Mouse (Mus musculus) lung, embryonic 16.5 days (tissue): Measurements from ENCODE around the gene Lpar6. TPM values are rescaled to one million over a fixed set of nuclear protein-coding genes. Genes with fewer than 3 reads are reported as not detected.

ENCODE experiments used
- ATAC-seq: fragments of 200-750 bp; cut with Nextera tagmentation; 2 replicates; pipeline ENCODE4 v1.8.0; 2017; ENCODE audit warnings: low read depth, mild to moderate bottlenecking, moderate library complexity
- H3K27ac ChIP-seq: fragments of 300-500 bp; sonication (generic); 2 replicates; pipeline ENCODE4 v1.5.1; 2014; ENCODE audit warnings: mild to moderate bottlenecking, control low read depth, low read length
- H3K27me3 ChIP-seq: fragments of 300-500 bp; sonication (generic); 2 replicates; pipeline ENCODE4 v1.6.1; 2014; ENCODE audit warnings: low read depth, low read length, mixed read lengths; ENCODE audit not compliant: control insufficient read depth, insufficient read depth
- H3K36me3 ChIP-seq: fragments of 300-500 bp; sonication (generic); 2 replicates; pipeline ENCODE4 v1.6.1; 2014; ENCODE audit warnings: low read length; ENCODE audit not compliant: control insufficient read depth, insufficient read depth
- H3K4me1 ChIP-seq: fragments of 300-500 bp; sonication (generic); replicated peaks from 2 replicates; pipeline ENCODE4 v1.6.1; 2014; ENCODE audit warnings: low read length, mixed read lengths; ENCODE audit not compliant: control insufficient read depth, insufficient read depth
- H3K4me2 ChIP-seq: fragments of 300-500 bp; sonication (generic); 2 replicates; pipeline ENCODE4 v1.6.1; 2014; ENCODE audit warnings: low read depth, low read length, control low read depth
- H3K4me3 ChIP-seq: fragments of 300-500 bp; sonication (generic); 2 replicates; pipeline ENCODE4 v1.5.1; 2014; ENCODE audit warnings: mild to moderate bottlenecking, low read length, control low read depth
- H3K9ac ChIP-seq: fragments of 300-500 bp; sonication (generic); 2 replicates; pipeline ENCODE4 v1.6.1; 2014; ENCODE audit warnings: low read length, control low read depth
- H3K9me3 ChIP-seq: fragments of 300-500 bp; sonication (generic); 2 replicates; pipeline ENCODE4 v1.6.1; 2016; ENCODE audit warnings: low read length; ENCODE audit not compliant: control insufficient read depth
- WGBS: fragments of 180-500 bp; shearing (Covaris S2); extraction: QIAGEN DNeasy Blood & Tissue Kit; methylation state at CpG from one replicate; pipeline ENCODE4 v1.1.7; 2014; 5-methylcytosine and 5-hydroxymethylcytosine counted together
- polyA plus RNA-seq: library from polyadenylated mRNA; unstranded; fragments of >200 nt; fragmentation: Nextera tagmentation; extraction: Ambion mirVana; gene quantifications from 2 replicates; pipeline ENCODE4 v1.2.1, GENCODE M21; 2015

The Lpar6 gene
- polyA plus RNA-seq, 1 experiment from 2014 or later, result 13.7 TPM

- ATAC-seq, result no peak
- Histone ChIP-seq H3K36me3 (no peaks in the 10 kb centered on the region), H3K4me1 (peaks cover 13% of the 10 kb centered on the region), H3K27ac (no peak overlapping the region), H3K27me3 (no peaks in the 10 kb centered on the region), H3K9ac (no peak overlapping the region), H3K4me3 (no peak overlapping the region), H3K4me2 (no peak overlapping the region), H3K9me3 (no peaks in the 10 kb centered on the region)
- 47% methylated on average over 2 of the region's 2 CpGs for WGBS
Observed at GRCm38 (mm10) chr14:73252276-73252675, 14.6 kb downstream of the Lpar6 start.

- peaks cover 21% of the 10 kb centered on the region for H3K4me1 ChIP-seq
- ATAC-seq, result peak; percentile 79
- WGBS, result 34% methylated on average over 6 of the region's 6 CpGs
- H3K27ac ChIP-seq, result peak overlapping the region; percentile 63; the same call in 1 of the 2 replicates
- H3K27me3 ChIP-seq, result no peaks in the 10 kb centered on the region
- no peak overlapping the region for H3K4me3 ChIP-seq
- H3K4me2 ChIP-seq, result no peak overlapping the region
- no peaks in the 10 kb centered on the region for H3K36me3 ChIP-seq
- H3K9me3 ChIP-seq, result no peaks in the 10 kb centered on the region
- H3K9ac ChIP-seq, result no peak overlapping the region
Observed at GRCm38 (mm10) chr14:73253453-73254251, 16.0 kb downstream of the Lpar6 start.

- Histone ChIP-seq H3K36me3 (no peaks in the 10 kb centered on the region), H3K9me3 (no peaks in the 10 kb centered on the region), H3K9ac (no peak overlapping the region), H3K4me3 (no peak overlapping the region), H3K27me3 (no peaks in the 10 kb centered on the region), H3K4me1 (peaks cover 21% of the 10 kb centered on the region), H3K4me2 (no peak overlapping the region), H3K27ac (no peak overlapping the region)
- 77% methylated on average over 4 of the region's 4 CpGs for WGBS
- no peak for ATAC-seq
Observed at GRCm38 (mm10) chr14:73254412-73254811, 16.7 kb downstream of the Lpar6 start.

GRCm38 (mm10) chr14:73255426-73255970 lies 17.8 kb downstream of the Lpar6 start:
- no peak overlapping the region for H3K9ac ChIP-seq

GRCm38 (mm10) chr14:73257348-73257747 lies 19.7 kb downstream of the Lpar6 start:
- H3K4me3 ChIP-seq, result no peak overlapping the region
- H3K4me1 ChIP-seq, result peaks cover 19% of the 10 kb centered on the region
- no peak for ATAC-seq
- H3K9me3 ChIP-seq, result peaks cover 4% of the 10 kb centered on the region; the same call in 1 of the 2 replicates
- peaks cover 4% of the 10 kb centered on the region for H3K36me3 ChIP-seq
- H3K9ac ChIP-seq, result no peak overlapping the region
- H3K27me3 ChIP-seq, result no peaks in the 10 kb centered on the region
- peak overlapping the region; percentile 41; the same call in 1 of the 2 replicates for H3K27ac ChIP-seq
- WGBS, result 50% methylated on average over 7 of the region's 7 CpGs
- no peak overlapping the region for H3K4me2 ChIP-seq

More at GRCm38 (mm10) chr14:73255426-73255970, 17.8 kb downstream of the Lpar6 start:
- WGBS, result 45% methylated on average over 3 of the region's 3 CpGs
- Histone ChIP-seq H3K9me3 (no peaks in the 10 kb centered on the region), H3K4me2 (no peak overlapping the region), H3K27ac (peak overlapping the region; percentile 59), H3K4me3 (no peak overlapping the region), H3K4me1 (peaks cover 21% of the 10 kb centered on the region), H3K36me3 (no peaks in the 10 kb centered on the region), H3K27me3 (no peaks in the 10 kb centered on the region)
- peak; percentile 40; the same call in 1 of the 2 replicates for ATAC-seq

GRCm38 (mm10) chr14:73258181-73258580 lies 20.5 kb downstream of the Lpar6 start:
- Histone ChIP-seq H3K9ac (no peak overlapping the region), H3K9me3 (peaks cover 4% of the 10 kb centered on the region; the same call in 1 of the 2 replicates), H3K27me3 (no peaks in the 10 kb centered on the region), H3K4me3 (no peak overlapping the region), H3K36me3 (peaks cover 7% of the 10 kb centered on the region), H3K27ac (peak overlapping the region; percentile 17; the same call in 1 of the 2 replicates), H3K4me1 (peaks cover 17% of the 10 kb centered on the region), H3K4me2 (no peak overlapping the region)
- peak; percentile 37; the same call in 1 of the 2 replicates for ATAC-seq
- 45% methylated on average over 4 of the region's 4 CpGs for WGBS

GRCm38 (mm10) chr14:73262210-73262609 lies 24.5 kb downstream of the Lpar6 start:
- no peak overlapping the region for H3K9ac ChIP-seq
- peaks cover 9% of the 10 kb centered on the region for H3K4me1 ChIP-seq
- no peak overlapping the region for H3K4me2 ChIP-seq
- H3K9me3 ChIP-seq, result peaks cover 8% of the 10 kb centered on the region
- H3K36me3 ChIP-seq, result peaks cover 12% of the 10 kb centered on the region
- no peak overlapping the region for H3K4me3 ChIP-seq
- no peak overlapping the region for H3K27ac ChIP-seq
- 62% methylated on average over 9 of the region's 9 CpGs for WGBS
- H3K27me3 ChIP-seq, result no peaks in the 10 kb centered on the region
- ATAC-seq, result 0 out of 2 replicates have a peak, but pooled peaks have one; percentile 56

GRCm38 (mm10) chr14:73266166-73266565 lies 28.5 kb downstream of the Lpar6 start:
- H3K9me3 ChIP-seq, result peaks cover 8% of the 10 kb centered on the region
- H3K9ac ChIP-seq, result no peak overlapping the region
- WGBS, result 82% methylated on average over 3 of the region's 3 CpGs
- peaks cover 12% of the 10 kb centered on the region for H3K36me3 ChIP-seq
- H3K27ac ChIP-seq, result no peak overlapping the region
- no peak overlapping the region for H3K4me2 ChIP-seq
- no peak overlapping the region for H3K4me3 ChIP-seq
- ATAC-seq, result no peak
- no peaks in the 10 kb centered on the region for H3K4me1 ChIP-seq
- H3K27me3 ChIP-seq, result no peaks in the 10 kb centered on the region

- Histone ChIP-seq H3K9ac (no peak overlapping the region), H3K27me3 (no peaks in the 10 kb centered on the region), H3K27ac (no peak overlapping the region), H3K36me3 (no peaks in the 10 kb centered on the region), H3K4me1 (no peaks in the 10 kb centered on the region), H3K4me3 (no peak overlapping the region), H3K9me3 (no peaks in the 10 kb centered on the region), H3K4me2 (no peak overlapping the region)
- no peak for ATAC-seq
- 78% methylated on average over 5 of the region's 5 CpGs for WGBS
Observed at GRCm38 (mm10) chr14:73271807-73272206, 34.1 kb downstream of the Lpar6 start.
